Mouse (Mus musculus) CD4-positive, CD25-positive, alpha-beta regulatory T cell, adult 2 months (primary cell): ENCODE measurements around the gene Col23a1.
"Not testable (repeated sequence)": the region's sequence is repeated elsewhere in the genome, so short reads cannot be mapped to it uniquely, and the experiment has no call there.

Experiments
- DNase-seq: peaks from one replicate; pipeline ENCODE4 v3.0.0-alpha.2; 2012; ENCODE audit warnings: low read depth, low spot score

Col23a1 gene

DNA sequence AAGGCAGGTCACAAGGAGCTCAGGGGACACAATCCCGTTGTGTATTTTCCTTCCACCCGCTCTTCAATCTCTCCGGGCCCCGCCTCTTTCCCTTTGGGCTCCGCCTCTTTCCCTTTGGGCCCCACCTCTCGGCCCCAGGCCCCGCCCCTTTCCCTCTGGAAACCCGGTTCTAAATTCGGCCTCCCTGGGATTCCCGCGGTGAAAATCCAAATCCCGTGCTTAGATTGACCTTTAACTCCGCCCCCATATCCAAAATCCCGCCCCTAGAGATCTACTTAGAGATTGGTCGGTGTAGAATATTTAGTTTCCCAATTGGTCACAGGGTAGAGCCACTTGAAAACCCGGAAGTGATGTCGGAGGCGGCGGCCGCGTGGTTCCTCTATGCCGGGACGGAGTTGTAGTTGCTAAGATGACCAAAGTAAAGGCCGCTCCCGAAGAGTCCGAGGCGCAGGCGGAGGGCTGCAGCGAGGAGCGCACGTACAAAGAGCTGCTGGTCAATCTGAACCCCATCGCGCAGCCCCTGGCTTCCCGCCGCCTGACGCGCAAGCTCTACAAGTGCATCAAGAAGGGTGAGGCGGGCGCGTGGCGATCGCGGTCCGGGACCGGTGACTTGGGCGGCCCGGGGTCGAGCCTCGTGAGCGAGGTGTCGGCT is 329.8 kb downstream of the Col23a1 start, which contains the start of gene Nhp2:
Gene Nhp2 (plus strand): TSS at position 327 of the 652 bp plus-strand sequence.
- peak; percentile 91 for DNase-seq

DNA sequence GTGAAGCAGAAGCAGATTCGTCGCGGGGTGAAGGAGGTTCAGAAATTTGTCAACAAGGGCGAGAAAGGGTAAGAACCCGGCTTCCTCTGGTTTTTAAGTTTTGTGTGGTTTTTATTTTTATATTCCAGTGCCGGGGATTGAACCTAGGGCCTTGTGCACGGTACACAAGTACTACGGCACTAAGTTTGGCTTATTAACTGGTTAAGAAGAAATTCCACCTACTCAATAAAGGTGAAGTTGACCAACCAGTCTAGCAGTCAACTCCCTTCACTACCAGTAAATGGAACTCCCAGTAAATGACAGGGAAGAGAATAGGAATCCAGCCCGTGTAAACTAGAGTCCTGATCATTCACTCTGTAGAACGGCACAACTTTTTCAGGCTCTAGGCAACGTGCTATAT is 330.4 kb downstream of the Col23a1 start:
- no peak for DNase-seq

GRCm38 (mm10) chr11:51621776-51622175 is 332.1 kb downstream of the Col23a1 start:
- DNase-seq = no peak

- no peak for DNase-seq
These were observed 333.3 kb downstream of the Col23a1 start for GRCm38 (mm10) chr11:51622971-51623491.

GRCm38 (mm10) chr11:51625187-51625820 is 335.6 kb downstream of the Col23a1 start:
- no peak for DNase-seq

DNA sequence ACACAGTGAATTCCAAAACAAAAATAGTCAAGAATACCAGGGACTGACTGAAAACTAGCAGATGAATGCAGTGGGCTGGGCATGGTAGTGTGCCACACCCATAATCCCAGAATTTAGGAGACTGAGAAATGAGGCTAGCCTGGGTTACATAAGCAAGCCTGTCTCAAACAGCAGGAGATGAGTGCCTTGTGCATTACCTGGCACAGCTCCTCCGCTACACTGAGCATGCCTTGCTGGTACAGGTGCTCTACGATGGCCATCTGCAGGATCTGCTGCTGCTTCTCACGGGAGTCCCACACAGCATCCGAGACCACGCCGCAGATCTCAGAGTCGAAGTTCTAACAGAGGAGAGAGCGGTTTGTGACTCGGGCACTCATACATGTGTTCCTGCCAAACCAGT is 337.7 kb downstream of the Col23a1 start:
- DNase-seq = no peak

- DNase-seq = no peak
These were observed 338.2 kb downstream of the Col23a1 start for GRCm38 (mm10) chr11:51627907-51628306.

DNA sequence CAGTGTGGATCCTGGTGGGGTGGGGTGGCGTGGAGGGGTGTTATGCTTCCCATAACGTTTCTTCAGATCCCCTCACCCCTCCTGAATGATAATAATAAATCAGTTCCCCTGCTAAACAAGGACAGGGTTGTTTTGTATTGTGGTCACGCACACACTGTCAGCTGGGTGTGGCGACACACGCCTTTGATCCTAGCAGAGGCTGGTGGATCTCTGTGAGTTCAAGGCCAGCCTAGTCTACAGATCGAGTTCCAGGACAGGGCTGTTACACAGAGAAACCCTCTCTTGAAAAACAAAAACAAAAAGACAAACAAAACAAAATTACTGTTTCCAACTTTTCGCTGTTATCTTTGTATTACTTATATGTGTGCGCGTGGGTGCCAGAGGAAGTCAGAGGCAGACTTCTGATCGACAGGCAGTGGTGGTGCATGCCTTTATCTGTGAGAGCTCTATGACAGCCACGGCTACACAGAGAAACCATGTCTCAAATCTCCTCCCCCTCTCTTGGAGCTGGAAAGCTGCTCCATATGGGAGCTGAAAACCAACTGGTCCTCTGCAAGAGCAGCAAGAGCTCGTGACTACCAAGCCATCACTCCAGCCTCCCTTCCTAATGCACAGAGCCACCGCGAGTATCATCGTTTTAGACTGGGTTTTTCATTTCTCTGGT is 340.1 kb downstream of the Col23a1 start:
- no peak for DNase-seq

GRCm38 (mm10) chr11:51632130-51632753 is 342.5 kb downstream of the Col23a1 start:
- no peak for DNase-seq

DNA sequence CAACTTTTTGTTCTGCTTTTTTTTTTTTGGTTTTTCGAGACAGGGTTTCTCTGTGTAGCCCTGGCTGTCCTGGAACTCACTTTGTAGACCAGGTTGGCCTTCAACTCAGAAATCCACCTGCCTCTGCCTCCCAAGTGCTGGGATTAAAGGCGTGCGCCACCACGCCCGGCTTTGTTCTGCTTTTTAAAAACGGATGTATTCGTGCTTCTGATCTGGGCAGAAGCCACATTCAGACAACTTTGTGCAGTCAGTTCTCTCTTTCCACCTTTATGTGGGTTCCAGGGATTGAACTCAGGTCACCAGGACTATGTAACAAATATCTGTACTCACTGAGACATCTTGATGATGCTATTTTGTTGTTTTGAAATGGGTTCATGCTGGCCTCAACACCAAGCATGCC is 343.5 kb downstream of the Col23a1 start:
- not testable (repeated sequence) for DNase-seq
